Mouse (Mus musculus): ENCODE measurements around the gene Cdip1. TPM values are rescaled to one million over a fixed set of nuclear protein-coding genes. Genes with fewer than 3 reads are reported as not detected.
"Not testable (repeated sequence)": the region's sequence is repeated elsewhere in the genome, so short reads cannot be mapped to it uniquely, and the experiment has no call there.

The Cdip1 gene
- polyA plus RNA-seq, 1 experiment = 46.5 TPM

GRCm38 (mm10) chr16:4829271-4829900 is 39.3 kb upstream of the Cdip1 start:
- H3K4me3 ChIP-seq (ENCODE audit: low read depth, low read length) = no peak overlapping the region
- H3K9ac ChIP-seq (ENCODE audit: low read depth, poor library complexity, severe bottlenecking) = no peak overlapping the region
- no peak overlapping the region for H3K27ac ChIP-seq (ENCODE audit: insufficient read depth, low read length)
- no peaks in the 10 kb centered on the region for H3K27me3 ChIP-seq (ENCODE audit: control insufficient read depth, insufficient read depth, low read length, poor library complexity, severe bottlenecking)
- no peaks in the 10 kb centered on the region for H3K4me1 ChIP-seq (ENCODE audit: control insufficient read depth, insufficient read depth, low read length)
- H3K9me3 ChIP-seq (replicated peaks; ENCODE audit: control insufficient read depth, insufficient read depth, low read length, poor library complexity, severe bottlenecking) = no peaks in the 10 kb centered on the region
- no peaks in the 10 kb centered on the region for H3K36me3 ChIP-seq (ENCODE audit: control insufficient read depth, insufficient read depth, low read length, poor library complexity, severe bottlenecking)
- no peak for TF ChIP-seq POLR2A (IDR thresholded peaks at IDR 0.05; ENCODE audit: insufficient read depth, low read length)
- TF ChIP-seq CTCF (IDR thresholded peaks at IDR 0.05; ENCODE audit: low read depth, low read length) = no peak
- TF ChIP-seq EP300 (IDR thresholded peaks at IDR 0.05; ENCODE audit: insufficient read depth, low read depth, low read length) = no peak

GRCm38 (mm10) chr16:4827639-4828038 is 37.5 kb upstream of the Cdip1 start:
- Histone ChIP-seq H3K27ac (ENCODE audit: insufficient read depth, low read length) (no peak overlapping the region), H3K9me3 (replicated peaks; ENCODE audit: control insufficient read depth, insufficient read depth, low read length, poor library complexity, severe bottlenecking) (no peaks in the 10 kb centered on the region; the same call in 1 of the 2 replicates), H3K4me3 (ENCODE audit: low read depth, low read length) (no peak overlapping the region), H3K4me1 (ENCODE audit: control insufficient read depth, insufficient read depth, low read length) (no peaks in the 10 kb centered on the region), H3K9ac (ENCODE audit: low read depth, poor library complexity, severe bottlenecking) (no peak overlapping the region), H3K36me3 (ENCODE audit: control insufficient read depth, insufficient read depth, low read length, poor library complexity, severe bottlenecking) (no peaks in the 10 kb centered on the region), H3K27me3 (ENCODE audit: control insufficient read depth, insufficient read depth, low read length, poor library complexity, severe bottlenecking) (no peaks in the 10 kb centered on the region)
- TF ChIP-seq POLR2A (IDR thresholded peaks at IDR 0.05; ENCODE audit: insufficient read depth, low read length) = no peak
- no peak for TF ChIP-seq EP300 (IDR thresholded peaks at IDR 0.05; ENCODE audit: insufficient read depth, low read depth, low read length)
- no peak for TF ChIP-seq CTCF (IDR thresholded peaks at IDR 0.05; ENCODE audit: low read depth, low read length)

- H3K9ac ChIP-seq (ENCODE audit: low read depth, poor library complexity, severe bottlenecking); H3K36me3 ChIP-seq (ENCODE audit: control insufficient read depth, insufficient read depth, low read length, poor library complexity, severe bottlenecking); H3K27ac ChIP-seq (ENCODE audit: insufficient read depth, low read length); H3K27me3 ChIP-seq (ENCODE audit: control insufficient read depth, insufficient read depth, low read length, poor library complexity, severe bottlenecking); H3K4me1 ChIP-seq (ENCODE audit: control insufficient read depth, insufficient read depth, low read length); H3K4me3 ChIP-seq (ENCODE audit: low read depth, low read length): not testable (repeated sequence)
- H3K9me3 ChIP-seq (replicated peaks; ENCODE audit: control insufficient read depth, insufficient read depth, low read length, poor library complexity, severe bottlenecking) = peaks cover 24% of the 10 kb centered on the region
Measured at GRCm38 (mm10) chr16:4824466-4824865, 34.4 kb upstream of the Cdip1 start.

GRCm38 (mm10) chr16:4818349-4818748 is 28.3 kb upstream of the Cdip1 start:
- Histone ChIP-seq H3K27me3 (ENCODE audit: control insufficient read depth, insufficient read depth, low read length, poor library complexity, severe bottlenecking) (no peaks in the 10 kb centered on the region), H3K4me1 (ENCODE audit: control insufficient read depth, insufficient read depth, low read length) (peaks cover 2% of the 10 kb centered on the region), H3K9ac (ENCODE audit: low read depth, poor library complexity, severe bottlenecking) (no peak overlapping the region), H3K9me3 (replicated peaks; ENCODE audit: control insufficient read depth, insufficient read depth, low read length, poor library complexity, severe bottlenecking) (peaks cover 42% of the 10 kb centered on the region), H3K4me3 (ENCODE audit: low read depth, low read length) (no peak overlapping the region), H3K27ac (ENCODE audit: insufficient read depth, low read length) (no peak overlapping the region), H3K36me3 (ENCODE audit: control insufficient read depth, insufficient read depth, low read length, poor library complexity, severe bottlenecking) (no peaks in the 10 kb centered on the region)
- TF ChIP-seq EP300 (IDR thresholded peaks at IDR 0.05; ENCODE audit: insufficient read depth, low read depth, low read length) (peak; percentile 53; the same call in 1 of the 2 replicates), POLR2A (IDR thresholded peaks at IDR 0.05; ENCODE audit: insufficient read depth, low read length) (no peak), CTCF (IDR thresholded peaks at IDR 0.05; ENCODE audit: low read depth, low read length) (no peak)

- H3K4me1 ChIP-seq (ENCODE audit: control insufficient read depth, insufficient read depth, low read length) = no peaks in the 10 kb centered on the region
- H3K9ac ChIP-seq (ENCODE audit: low read depth, poor library complexity, severe bottlenecking) = no peak overlapping the region
- no peak overlapping the region for H3K27ac ChIP-seq (ENCODE audit: insufficient read depth, low read length)
- H3K9me3 ChIP-seq (replicated peaks; ENCODE audit: control insufficient read depth, insufficient read depth, low read length, poor library complexity, severe bottlenecking) = peaks cover 17% of the 10 kb centered on the region
- H3K27me3 ChIP-seq (ENCODE audit: control insufficient read depth, insufficient read depth, low read length, poor library complexity, severe bottlenecking) = no peaks in the 10 kb centered on the region
- H3K4me3 ChIP-seq (ENCODE audit: low read depth, low read length) = no peak overlapping the region
- H3K36me3 ChIP-seq (ENCODE audit: control insufficient read depth, insufficient read depth, low read length, poor library complexity, severe bottlenecking) = no peaks in the 10 kb centered on the region
- TF ChIP-seq EP300 (IDR thresholded peaks at IDR 0.05; ENCODE audit: insufficient read depth, low read depth, low read length) (no peak), CTCF (IDR thresholded peaks at IDR 0.05; ENCODE audit: low read depth, low read length) (no peak), POLR2A (IDR thresholded peaks at IDR 0.05; ENCODE audit: insufficient read depth, low read length) (no peak)
Measured at GRCm38 (mm10) chr16:4796631-4797030, 6.5 kb upstream of the Cdip1 start.

GRCm38 (mm10) chr16:4791332-4791731 is 1.2 kb upstream of the Cdip1 start:
- Histone ChIP-seq H3K9ac (ENCODE audit: low read depth, poor library complexity, severe bottlenecking) (no peak overlapping the region), H3K36me3 (ENCODE audit: control insufficient read depth, insufficient read depth, low read length, poor library complexity, severe bottlenecking) (no peaks in the 10 kb centered on the region), H3K4me1 (ENCODE audit: control insufficient read depth, insufficient read depth, low read length) (no peaks in the 10 kb centered on the region), H3K27me3 (ENCODE audit: control insufficient read depth, insufficient read depth, low read length, poor library complexity, severe bottlenecking) (no peaks in the 10 kb centered on the region), H3K4me3 (ENCODE audit: low read depth, low read length) (no peak overlapping the region), H3K9me3 (replicated peaks; ENCODE audit: control insufficient read depth, insufficient read depth, low read length, poor library complexity, severe bottlenecking) (no peaks in the 10 kb centered on the region), H3K27ac (ENCODE audit: insufficient read depth, low read length) (no peak overlapping the region)
- no peak for TF ChIP-seq EP300 (IDR thresholded peaks at IDR 0.05; ENCODE audit: insufficient read depth, low read depth, low read length)
- no peak for TF ChIP-seq POLR2A (IDR thresholded peaks at IDR 0.05; ENCODE audit: insufficient read depth, low read length)
- TF ChIP-seq CTCF (IDR thresholded peaks at IDR 0.05; ENCODE audit: low read depth, low read length) = no peak
